Mouse (Mus musculus) gastrocnemius, adult 8-10 months (tissue): ENCODE data around the gene Spta1. TPM values are rescaled to one million over a fixed set of nuclear protein-coding genes. Genes with fewer than 3 reads are reported as not detected.

Source experiments
- DNase-seq, 2 experiments: peaks; one replicate each; pipeline ENCODE4 v3.0.0; 2022; ENCODE audit warnings: low spot score in 2 of 2
- total RNA-seq, 4 experiments: library from RNA; stranded (reverse); gene quantifications; 2 replicates each; pipeline ENCODE4 v1.2.4; 2022

Gene Spta1
- total RNA-seq, 4 experiments from 2014 or later: 0.05 TPM; not detected in 3

GRCm38 (mm10) chr1:174251961-174252360 is 79.4 kb downstream of the Spta1 start, which contains the start of gene Olfr419:
Olfr419 (minus strand) TSS chr1:174252061.
- DNase-seq: no peak

- DNase-seq: no peak
Measured at GRCm38 (mm10) chr1:174267816-174268215, 95.2 kb downstream of the Spta1 start.

- no peak for DNase-seq
Measured at GRCm38 (mm10) chr1:174269162-174269561, 96.6 kb downstream of the Spta1 start.

- no peak for DNase-seq
Measured at GRCm38 (mm10) chr1:174270643-174271042, 98.1 kb downstream of the Spta1 start.

Other genes starting within 250 kb of the Spta1 start
- gene Mndal, start 230.3 kb upstream of the Spta1 start, total RNA-seq: 1 to 10 TPM; 1.1 to 1.9 (median 1.7) TPM
- gene Ifi203, start 230.1 kb upstream of the Spta1 start, total RNA-seq: 1 to 10 TPM; 1.6 to 3.4 (median 1.9) TPM
- not detected for gene Ifi202b, start 190.0 kb upstream of the Spta1 start, total RNA-seq
- gene Ifi205, start 141.0 kb upstream of the Spta1 start, total RNA-seq: 10 to 100 TPM in 1 of 4 experiments, 1 to 10 TPM in 3; 3.1 to 12.5 (median 5.8) TPM
- not detected for gene Olfr433, start 132.1 kb upstream of the Spta1 start, total RNA-seq
- gene Olfr432, start 123.6 kb upstream of the Spta1 start, total RNA-seq: not detected
- gene Olfr430, start 106.2 kb upstream of the Spta1 start, total RNA-seq: not detected
- not detected for gene Olfr429, start 88.4 kb upstream of the Spta1 start, total RNA-seq
- not detected for gene Olfr427, start 75.9 kb upstream of the Spta1 start, total RNA-seq
- not detected for gene Olfr231, start 51.6 kb upstream of the Spta1 start, total RNA-seq
- not detected for gene Olfr424, start 41.3 kb upstream of the Spta1 start, total RNA-seq
- not detected for gene Olfr420, start 17.1 kb upstream of the Spta1 start, total RNA-seq
- gene Olfr419, start 79.3 kb downstream of the Spta1 start, total RNA-seq: not detected
- gene Mptx1, start 157.7 kb downstream of the Spta1 start, total RNA-seq: not detected
- not detected for gene Olfr417, start 192.3 kb downstream of the Spta1 start, total RNA-seq
- not detected for gene Olfr248, start 218.3 kb downstream of the Spta1 start, total RNA-seq